Mouse (Mus musculus) spleen, adult 2 months (tissue): ENCODE results near the gene Pidd1.

Experiments
- CTCF ChIP-seq: fragments of 200-500 bp; IDR thresholded peaks from 2 replicates; pipeline ENCODE4 v1.5.1; 2011; ENCODE audit warnings: mild to moderate bottlenecking, inconsistent platforms; ENCODE audit not compliant: insufficient read depth, insufficient read length, insufficient replicate concordance; ENCODE audit errors: extremely low read depth
- POLR2A ChIP-seq: fragments of 200-500 bp; IDR thresholded peaks from 2 replicates; pipeline ENCODE4 v1.6.1; 2011; ENCODE audit warnings: low read depth, low read length, inconsistent platforms

DNA sequence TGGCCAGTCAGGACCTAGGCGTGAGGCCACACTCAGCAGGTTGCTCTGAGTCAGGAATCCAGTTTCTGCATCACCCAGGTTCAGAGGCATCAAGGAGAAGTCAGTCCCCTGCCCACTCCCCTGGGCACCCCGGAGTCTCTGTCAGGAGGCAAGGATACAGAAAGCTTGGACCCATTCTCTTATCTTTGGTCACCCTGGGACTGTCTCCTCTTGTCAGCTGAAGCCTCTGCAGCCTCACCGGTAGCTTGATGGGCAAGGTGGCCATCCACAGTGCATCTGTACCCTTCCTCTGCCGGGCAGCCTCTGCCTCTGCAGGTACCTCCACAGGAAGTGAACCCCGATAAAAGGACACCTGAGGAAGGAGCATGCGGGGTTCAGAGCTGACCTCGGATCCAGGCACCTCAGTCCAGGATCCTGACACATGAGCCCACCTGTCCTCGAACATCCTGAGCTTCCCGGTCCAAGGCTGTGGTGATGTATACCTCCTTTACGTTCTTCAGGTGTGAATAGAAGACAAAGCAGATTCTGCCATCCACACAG is 4.6 kb downstream of the Pidd1 start:
- TF ChIP-seq CTCF (no peak), POLR2A (no peak)
